Mouse (Mus musculus): Measurements from ENCODE around the gene Celf5. TPM values are rescaled to one million over a fixed set of nuclear protein-coding genes. Genes with fewer than 3 reads are reported as not detected.

The Celf5 gene
- polyA plus RNA-seq, 1 experiment from 2014 or later, result 60.1 TPM

GRCm38 (mm10) chr10:81428507-81428870 lies 54.0 kb downstream of the Celf5 start:
- H3K36me3 ChIP-seq (ENCODE audit: control insufficient read depth, insufficient read depth, low read length), result no peaks in the 10 kb centered on the region

GRCm38 (mm10) chr10:81427804-81428506 lies 54.6 kb downstream of the Celf5 start:
- H3K9ac ChIP-seq (ENCODE audit: low read depth, low read length), result no peak overlapping the region
- H3K27ac ChIP-seq (ENCODE audit: low read depth, low read length), result no peak overlapping the region
- WGBS, result 78% methylated on average over 8 of the region's 8 CpGs
- H3K4me3 ChIP-seq (ENCODE audit: low read length), result no peak overlapping the region
- no peaks in the 10 kb centered on the region for H3K36me3 ChIP-seq (ENCODE audit: control insufficient read depth, insufficient read depth, low read length)
- no peak for ATAC-seq
- peaks cover 12% of the 10 kb centered on the region for H3K27me3 ChIP-seq (replicated peaks; ENCODE audit: control insufficient read depth, insufficient read depth, low read length)
- no peak overlapping the region for H3K4me2 ChIP-seq (ENCODE audit: low read length)
- H3K9me3 ChIP-seq (ENCODE audit: control insufficient read depth, low read length), result no peaks in the 10 kb centered on the region; the same call in 1 of the 2 replicates
- peaks cover 47% of the 10 kb centered on the region for H3K4me1 ChIP-seq (ENCODE audit: control insufficient read depth, insufficient read depth, low read depth, low read length)

More at GRCm38 (mm10) chr10:81428507-81428870, 54.0 kb downstream of the Celf5 start:
- H3K9me3 ChIP-seq (ENCODE audit: control insufficient read depth, low read length), result no peaks in the 10 kb centered on the region; the same call in 1 of the 2 replicates
- WGBS, result 88% methylated on average over 7 of the region's 7 CpGs
- H3K9ac ChIP-seq (ENCODE audit: low read depth, low read length), result no peak overlapping the region
- H3K4me2 ChIP-seq (ENCODE audit: low read length), result no peak overlapping the region
- no peak for ATAC-seq
- H3K4me1 ChIP-seq (ENCODE audit: control insufficient read depth, insufficient read depth, low read depth, low read length), result peaks cover 52% of the 10 kb centered on the region
- H3K27me3 ChIP-seq (replicated peaks; ENCODE audit: control insufficient read depth, insufficient read depth, low read length), result peaks cover 12% of the 10 kb centered on the region
- no peak overlapping the region for H3K4me3 ChIP-seq (ENCODE audit: low read length)
- no peak overlapping the region for H3K27ac ChIP-seq (ENCODE audit: low read depth, low read length)

GRCm38 (mm10) chr10:81427327-81427726 lies 55.2 kb downstream of the Celf5 start:
- peak overlapping the region; percentile 56 for H3K9ac ChIP-seq (ENCODE audit: low read depth, low read length)
- 27% methylated on average over 3 of the region's 3 CpGs for WGBS
- no peak overlapping the region for H3K27ac ChIP-seq (ENCODE audit: low read depth, low read length)
- H3K9me3 ChIP-seq (ENCODE audit: control insufficient read depth, low read length), result no peaks in the 10 kb centered on the region; the same call in 1 of the 2 replicates
- peak overlapping the region; percentile 41 for H3K4me3 ChIP-seq (ENCODE audit: low read length)
- H3K36me3 ChIP-seq (ENCODE audit: control insufficient read depth, insufficient read depth, low read length), result no peaks in the 10 kb centered on the region
- H3K27me3 ChIP-seq (replicated peaks; ENCODE audit: control insufficient read depth, insufficient read depth, low read length), result peaks cover 12% of the 10 kb centered on the region
- no peak for ATAC-seq
- H3K4me2 ChIP-seq (ENCODE audit: low read length), result peak overlapping the region; percentile 57
- H3K4me1 ChIP-seq (ENCODE audit: control insufficient read depth, insufficient read depth, low read depth, low read length), result peaks cover 43% of the 10 kb centered on the region

- peaks cover 12% of the 10 kb centered on the region for H3K27me3 ChIP-seq (replicated peaks; ENCODE audit: control insufficient read depth, insufficient read depth, low read length)
- H3K4me3 ChIP-seq (ENCODE audit: low read length), result peak overlapping the region; percentile 41
- H3K4me2 ChIP-seq (ENCODE audit: low read length), result peak overlapping the region; percentile 57
- H3K27ac ChIP-seq (ENCODE audit: low read depth, low read length), result no peak overlapping the region
- no peak for ATAC-seq
- H3K36me3 ChIP-seq (ENCODE audit: control insufficient read depth, insufficient read depth, low read length), result no peaks in the 10 kb centered on the region
- 2% methylated on average over 36 of the region's 38 CpGs for WGBS
- peaks cover 43% of the 10 kb centered on the region for H3K4me1 ChIP-seq (ENCODE audit: control insufficient read depth, insufficient read depth, low read depth, low read length)
- H3K9me3 ChIP-seq (ENCODE audit: control insufficient read depth, low read length), result no peaks in the 10 kb centered on the region; the same call in 1 of the 2 replicates
- H3K9ac ChIP-seq (ENCODE audit: low read depth, low read length), result peak overlapping the region; percentile 56
Measured at GRCm38 (mm10) chr10:81426897-81427296, 55.6 kb downstream of the Celf5 start.

- 3% methylated on average over 11 of the region's 33 CpGs for WGBS
- no peak for ATAC-seq
- peaks cover 40% of the 10 kb centered on the region for H3K4me1 ChIP-seq (ENCODE audit: control insufficient read depth, insufficient read depth, low read depth, low read length)
- H3K27me3 ChIP-seq (replicated peaks; ENCODE audit: control insufficient read depth, insufficient read depth, low read length), result peaks cover 12% of the 10 kb centered on the region
- H3K9ac ChIP-seq (ENCODE audit: low read depth, low read length), result peak overlapping the region; percentile 56
- H3K36me3 ChIP-seq (ENCODE audit: control insufficient read depth, insufficient read depth, low read length), result no peaks in the 10 kb centered on the region
- H3K27ac ChIP-seq (ENCODE audit: low read depth, low read length), result no peak overlapping the region; the same call in 1 of the 2 replicates
- H3K9me3 ChIP-seq (ENCODE audit: control insufficient read depth, low read length), result no peaks in the 10 kb centered on the region; the same call in 1 of the 2 replicates
- peak overlapping the region; percentile 41 for H3K4me3 ChIP-seq (ENCODE audit: low read length)
- peak overlapping the region; percentile 57 for H3K4me2 ChIP-seq (ENCODE audit: low read length)
Measured at GRCm38 (mm10) chr10:81426081-81426671, 56.3 kb downstream of the Celf5 start.

- peaks cover 12% of the 10 kb centered on the region for H3K27me3 ChIP-seq (replicated peaks; ENCODE audit: control insufficient read depth, insufficient read depth, low read length)
- no peaks in the 10 kb centered on the region; the same call in 1 of the 2 replicates for H3K9me3 ChIP-seq (ENCODE audit: control insufficient read depth, low read length)
- peaks cover 37% of the 10 kb centered on the region for H3K4me1 ChIP-seq (ENCODE audit: control insufficient read depth, insufficient read depth, low read depth, low read length)
- 29% methylated on average over 9 of the region's 10 CpGs for WGBS
- peak overlapping the region; percentile 31; the same call in 1 of the 2 replicates for H3K9ac ChIP-seq (ENCODE audit: low read depth, low read length)
- ATAC-seq, result no peak
- H3K4me3 ChIP-seq (ENCODE audit: low read length), result no peak overlapping the region; the same call in 1 of the 2 replicates
- no peaks in the 10 kb centered on the region for H3K36me3 ChIP-seq (ENCODE audit: control insufficient read depth, insufficient read depth, low read length)
- H3K4me2 ChIP-seq (ENCODE audit: low read length), result peak overlapping the region; percentile 57
- peak overlapping the region; percentile 34; the same call in 1 of the 2 replicates for H3K27ac ChIP-seq (ENCODE audit: low read depth, low read length)
Measured at GRCm38 (mm10) chr10:81425236-81425850, 57.2 kb downstream of the Celf5 start.

- Histone ChIP-seq H3K9me3 (ENCODE audit: control insufficient read depth, low read length) (no peaks in the 10 kb centered on the region; the same call in 1 of the 2 replicates), H3K4me1 (ENCODE audit: control insufficient read depth, insufficient read depth, low read depth, low read length) (peaks cover 34% of the 10 kb centered on the region), H3K27ac (ENCODE audit: low read depth, low read length) (peak overlapping the region; percentile 37), H3K4me3 (ENCODE audit: low read length) (no peak overlapping the region; the same call in 1 of the 2 replicates), H3K27me3 (replicated peaks; ENCODE audit: control insufficient read depth, insufficient read depth, low read length) (peaks cover 12% of the 10 kb centered on the region), H3K36me3 (ENCODE audit: control insufficient read depth, insufficient read depth, low read length) (0 out of 2 replicates have a peak, but pooled peaks cover 4% of the 10 kb centered on the region), H3K4me2 (ENCODE audit: low read length) (peak overlapping the region; percentile 57), H3K9ac (ENCODE audit: low read depth, low read length) (peak overlapping the region; percentile 44; the same call in 1 of the 2 replicates)
- ATAC-seq, result peak; percentile 9; the same call in 1 of the 2 replicates
- WGBS, result 9% methylated on average over 25 of the region's 25 CpGs
Measured at GRCm38 (mm10) chr10:81424246-81425051, 58.1 kb downstream of the Celf5 start.

- H3K9me3 ChIP-seq (ENCODE audit: control insufficient read depth, low read length), result no peaks in the 10 kb centered on the region; the same call in 1 of the 2 replicates
- peak overlapping the region; percentile 57 for H3K4me2 ChIP-seq (ENCODE audit: low read length)
- 0 out of 2 replicates have a peak overlapping the region, but pooled peaks have one; percentile 44 for H3K9ac ChIP-seq (ENCODE audit: low read depth, low read length)
- H3K27me3 ChIP-seq (replicated peaks; ENCODE audit: control insufficient read depth, insufficient read depth, low read length), result peaks cover 12% of the 10 kb centered on the region
- H3K4me3 ChIP-seq (ENCODE audit: low read length), result no peak overlapping the region
- peaks cover 34% of the 10 kb centered on the region for H3K4me1 ChIP-seq (ENCODE audit: control insufficient read depth, insufficient read depth, low read depth, low read length)
- H3K36me3 ChIP-seq (ENCODE audit: control insufficient read depth, insufficient read depth, low read length), result 0 out of 2 replicates have a peak, but pooled peaks cover 4% of the 10 kb centered on the region
- no peak for ATAC-seq
- 74% methylated on average over 4 of the region's 4 CpGs for WGBS
- H3K27ac ChIP-seq (ENCODE audit: low read depth, low read length), result peak overlapping the region; percentile 37
Measured at GRCm38 (mm10) chr10:81423476-81424245, 58.8 kb downstream of the Celf5 start.
